Mouse (Mus musculus): ENCODE measurements around the gene Ablim2.

Ablim2 gene

GRCm38 (mm10) chr5:35739536-35740278 is 18.0 kb upstream of the Ablim2 start, which contains the start of gene Sh3tc1:
Gene Sh3tc1 (minus strand): TSS chr5:35739987.
- peak; percentile 48 for DNase-seq (ENCODE audit: low read depth)

- no peak for DNase-seq (ENCODE audit: low read depth)
Observed at GRCm38 (mm10) chr5:35740716-35741115, 17.0 kb upstream of the Ablim2 start.

- no peak for DNase-seq (ENCODE audit: low read depth)
Observed at GRCm38 (mm10) chr5:35741225-35741820, 16.4 kb upstream of the Ablim2 start.

DNA sequence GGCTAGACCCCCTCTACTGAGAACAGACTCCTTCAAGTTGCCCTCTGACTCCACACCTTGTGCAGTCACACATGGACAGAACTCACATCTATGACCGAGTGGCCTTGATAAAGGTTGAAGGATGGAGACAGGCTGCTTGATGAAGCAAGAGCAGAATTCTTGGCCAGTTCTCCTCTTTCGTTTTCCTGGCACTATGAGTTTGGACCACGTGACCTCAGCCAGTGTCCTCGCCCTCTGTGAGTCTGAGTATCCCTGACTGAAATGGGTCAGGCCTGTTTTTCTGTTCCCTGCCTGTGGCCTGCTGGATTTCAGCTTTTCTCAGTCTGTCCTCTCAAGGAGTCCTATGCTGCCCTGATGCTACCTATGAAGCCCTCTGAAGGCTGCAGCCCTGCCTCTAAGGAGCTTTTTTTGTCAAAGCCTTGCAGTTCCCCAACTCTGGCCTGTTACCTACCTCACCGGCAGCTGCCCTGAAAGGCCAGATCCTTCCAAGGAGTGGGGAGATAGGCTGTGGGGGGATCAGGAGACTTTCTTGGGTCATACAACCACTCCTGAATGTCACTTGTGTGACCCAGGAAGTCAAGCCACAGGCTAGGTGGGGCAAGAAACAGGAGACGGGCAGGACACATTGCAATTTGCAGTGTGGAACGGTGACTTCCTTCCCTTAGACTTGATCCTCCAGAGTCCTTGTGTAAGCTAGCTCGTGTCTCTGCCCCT is 14.3 kb upstream of the Ablim2 start:
- peak; percentile 56 for DNase-seq (ENCODE audit: low read depth)

GRCm38 (mm10) chr5:35743990-35744722 is 13.5 kb upstream of the Ablim2 start:
- no peak for DNase-seq (ENCODE audit: low read depth)

DNA sequence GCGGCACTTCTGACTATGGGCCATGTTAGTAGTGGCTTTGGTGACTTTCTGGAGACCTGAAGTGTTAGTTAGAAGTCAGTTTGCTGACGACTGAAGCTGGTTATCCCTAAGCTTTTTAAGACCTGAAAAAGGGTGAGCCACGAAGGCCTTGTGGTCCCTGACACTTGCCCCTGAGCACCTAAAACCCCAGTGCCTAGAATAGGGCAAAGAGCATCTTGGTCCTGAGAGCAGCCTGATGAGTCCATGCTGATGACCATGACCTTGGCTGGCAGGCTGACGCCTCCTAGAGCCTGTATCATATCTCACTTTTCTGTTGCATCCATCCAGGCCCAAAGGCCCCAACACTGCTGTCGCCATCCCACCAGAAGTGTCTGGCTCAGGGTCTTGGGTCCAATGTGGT is 12.3 kb upstream of the Ablim2 start:
- no peak for DNase-seq (ENCODE audit: low read depth)

DNA sequence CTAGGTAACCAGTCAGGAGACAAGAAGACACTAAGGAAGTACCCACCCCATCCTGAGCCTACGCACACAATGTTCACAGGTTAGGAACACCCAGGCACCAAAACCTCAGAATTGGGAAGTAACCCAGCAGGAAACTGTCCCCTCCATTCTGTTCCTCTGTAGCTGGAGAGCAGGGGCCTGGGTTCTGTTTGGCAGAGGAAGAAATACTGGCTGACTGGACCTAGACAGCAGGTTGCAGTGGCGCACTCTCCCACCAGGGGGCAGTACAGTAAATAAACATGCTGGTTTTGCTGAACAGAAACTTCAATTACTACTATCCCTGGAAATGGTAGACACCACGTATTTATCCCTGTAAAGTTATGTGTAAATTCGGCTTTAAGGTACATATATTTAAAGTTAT is 10.8 kb upstream of the Ablim2 start:
- DNase-seq (ENCODE audit: low read depth): peak; percentile 78

GRCm38 (mm10) chr5:35749416-35749815 is 8.3 kb upstream of the Ablim2 start:
- no peak for DNase-seq (ENCODE audit: low read depth)

GRCm38 (mm10) chr5:35750026-35750425 is 7.7 kb upstream of the Ablim2 start:
- DNase-seq (ENCODE audit: low read depth): no peak

GRCm38 (mm10) chr5:35751016-35751415 is 6.7 kb upstream of the Ablim2 start:
- no peak for DNase-seq (ENCODE audit: low read depth)

DNA sequence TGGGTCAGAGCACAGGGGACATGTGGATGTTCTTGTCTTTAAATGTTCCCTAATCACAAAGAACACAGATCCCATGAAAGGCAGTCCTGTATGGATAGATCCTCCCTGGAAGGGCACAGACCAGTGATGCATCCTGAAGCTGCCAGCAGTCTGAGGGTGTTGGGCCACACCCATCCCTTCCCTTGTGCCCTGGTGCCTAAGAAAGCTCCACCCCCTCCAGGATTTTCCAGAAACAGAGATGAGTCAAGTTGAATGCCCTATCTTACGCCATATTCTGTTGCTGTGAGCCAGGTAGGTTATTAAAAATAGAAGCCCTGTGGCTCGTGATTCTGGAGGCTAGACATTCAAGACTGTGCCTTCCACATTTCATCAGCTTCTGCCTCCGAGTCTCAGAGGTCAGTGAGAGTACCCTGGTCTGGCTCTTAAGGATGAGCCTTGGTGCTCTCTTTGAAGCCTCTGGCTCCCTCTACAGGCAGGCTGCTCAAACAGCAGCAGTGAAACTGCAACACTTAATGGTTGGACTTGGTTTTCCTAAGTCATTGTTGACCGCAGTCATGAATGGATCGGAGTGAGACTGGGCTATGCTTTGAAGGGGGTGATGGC is 2.4 kb upstream of the Ablim2 start:
- peak; percentile 74 for DNase-seq (ENCODE audit: low read depth)

DNA sequence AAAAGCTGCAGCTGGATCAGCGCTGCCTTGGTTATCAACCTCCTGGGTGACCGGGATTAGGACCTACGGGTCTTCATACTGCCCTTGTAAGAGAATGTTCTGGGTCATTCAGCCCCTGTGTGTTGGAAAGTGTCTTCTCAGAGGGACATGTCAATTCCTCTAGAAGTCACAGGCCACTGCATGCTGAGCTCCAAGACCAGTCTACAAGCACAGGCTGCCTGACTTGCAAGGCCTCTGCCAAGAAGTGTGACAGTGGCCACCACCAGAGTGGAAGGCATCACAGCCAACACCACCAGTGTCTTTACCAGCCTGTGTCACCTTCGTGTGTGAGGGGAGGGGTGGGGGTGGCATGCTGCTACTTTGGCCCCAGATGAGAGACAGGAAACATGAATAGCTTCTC is 1.7 kb upstream of the Ablim2 start:
- DNase-seq (ENCODE audit: low read depth): no peak

- no peak for DNase-seq (ENCODE audit: low read depth)
Observed at GRCm38 (mm10) chr5:35756997-35757638, 562 bp upstream of the Ablim2 start.

DNA sequence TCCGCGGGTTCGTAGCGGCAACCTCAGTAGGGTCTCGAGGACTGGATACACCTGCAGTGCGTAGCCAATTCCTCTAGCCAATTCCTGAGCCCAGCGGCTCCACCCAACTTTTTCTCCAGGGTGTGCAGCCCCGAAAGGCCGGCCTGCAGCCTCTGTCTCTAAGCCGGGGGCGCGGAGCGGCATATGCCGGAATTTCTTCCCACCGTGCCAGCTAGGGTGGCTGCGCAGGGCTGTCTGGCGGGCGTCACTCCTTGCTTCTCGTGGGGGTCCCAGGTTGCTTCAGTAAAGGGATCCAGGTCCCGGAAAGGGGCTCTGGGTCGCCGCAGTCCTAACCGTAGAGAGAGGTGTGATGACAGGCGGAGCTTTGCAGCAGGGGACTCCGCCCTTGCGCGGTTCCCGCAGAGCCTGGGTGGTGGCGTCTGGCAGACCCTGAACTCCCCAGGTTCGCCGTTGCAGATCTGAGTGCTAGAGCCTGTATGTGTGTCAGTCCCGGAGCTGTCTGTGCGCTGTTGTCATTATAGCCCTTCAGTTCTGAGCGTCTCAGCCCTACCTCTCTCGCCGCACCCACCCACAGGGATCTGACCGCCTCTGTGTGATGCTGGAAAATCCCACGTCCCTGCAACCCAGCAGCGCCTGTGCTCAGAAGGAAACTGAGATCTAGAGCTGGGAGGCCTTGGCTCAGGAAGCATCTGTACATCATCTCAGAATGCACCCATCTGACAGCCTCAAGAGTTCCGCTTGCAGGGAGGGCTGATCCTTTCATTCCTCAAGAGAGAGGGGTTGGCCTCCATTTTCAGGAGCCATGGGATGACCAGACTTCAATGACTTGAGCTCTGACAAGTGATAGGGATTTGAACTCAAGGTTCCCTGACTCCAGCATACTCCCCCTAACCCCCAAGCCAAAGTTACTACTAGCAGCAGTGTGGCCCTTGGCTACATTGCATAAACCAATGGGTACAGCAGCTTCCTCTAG is 687 bp downstream of the Ablim2 start:
- no peak for DNase-seq (ENCODE audit: low read depth)

DNA sequence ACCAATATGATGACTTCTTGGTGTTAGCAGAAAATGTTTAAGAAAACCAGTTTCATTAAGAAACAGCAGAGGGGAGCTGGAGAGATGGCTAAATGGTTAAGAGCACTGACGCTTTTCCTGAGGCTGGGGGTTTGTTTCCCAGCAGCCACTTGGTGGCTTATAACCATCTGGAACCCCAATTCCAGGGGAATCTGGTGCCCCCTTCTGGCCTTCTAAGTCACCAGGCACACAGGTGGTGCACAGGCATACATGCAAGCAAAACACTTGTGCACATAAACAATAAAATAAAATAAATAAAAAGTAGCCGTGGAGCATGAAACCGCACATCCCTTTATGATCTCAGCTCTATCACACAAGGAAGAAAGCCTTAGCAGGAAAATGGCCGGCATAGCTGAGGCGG is 3.6 kb downstream of the Ablim2 start:
- DNase-seq (ENCODE audit: low read depth): no peak

- DNase-seq (ENCODE audit: low read depth): no peak
Observed at GRCm38 (mm10) chr5:35762388-35762787, 4.7 kb downstream of the Ablim2 start.

DNA sequence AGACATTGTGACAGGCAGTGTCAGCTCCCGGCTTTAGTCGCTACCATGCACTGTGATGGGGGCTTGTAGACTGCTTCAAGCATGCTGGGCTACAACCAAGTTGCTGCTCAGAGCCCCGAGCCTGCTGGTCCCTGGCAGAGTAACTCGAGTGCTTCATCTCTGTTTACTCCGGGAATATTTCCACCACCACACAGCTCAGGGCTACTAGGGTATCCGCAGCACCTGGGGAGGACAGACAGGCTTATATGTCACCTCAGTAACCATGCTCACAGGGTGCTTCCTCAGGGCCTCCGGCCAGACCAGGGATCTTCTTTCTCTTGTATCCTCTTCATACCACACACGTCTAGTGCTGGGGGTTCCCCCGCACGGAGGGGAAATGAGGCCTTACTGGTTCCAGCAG is 5.2 kb downstream of the Ablim2 start:
- no peak for DNase-seq (ENCODE audit: low read depth)

DNA sequence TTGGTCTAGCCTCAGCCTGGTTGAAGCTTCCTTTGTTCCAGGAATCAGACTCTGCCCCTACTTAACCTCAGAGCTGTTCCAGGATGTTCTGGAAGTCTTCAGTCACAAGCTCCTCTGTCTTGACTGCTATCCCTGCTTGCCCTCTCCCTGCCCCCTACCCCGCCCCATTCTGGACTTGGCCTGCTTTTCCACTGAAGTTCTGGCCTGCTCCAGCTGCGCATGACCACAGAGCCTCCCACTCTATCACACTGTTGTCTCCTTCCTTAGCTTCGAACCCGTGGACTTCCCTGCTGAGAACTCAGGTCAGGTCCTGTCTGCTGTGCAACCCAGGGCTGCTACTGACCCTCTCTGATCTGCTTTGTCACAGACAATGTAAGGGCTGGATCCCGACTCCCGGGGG is 8.2 kb downstream of the Ablim2 start:
- no peak for DNase-seq (ENCODE audit: low read depth)

- DNase-seq (ENCODE audit: low read depth): no peak
Observed at GRCm38 (mm10) chr5:35768525-35768924, 10.8 kb downstream of the Ablim2 start.

DNA sequence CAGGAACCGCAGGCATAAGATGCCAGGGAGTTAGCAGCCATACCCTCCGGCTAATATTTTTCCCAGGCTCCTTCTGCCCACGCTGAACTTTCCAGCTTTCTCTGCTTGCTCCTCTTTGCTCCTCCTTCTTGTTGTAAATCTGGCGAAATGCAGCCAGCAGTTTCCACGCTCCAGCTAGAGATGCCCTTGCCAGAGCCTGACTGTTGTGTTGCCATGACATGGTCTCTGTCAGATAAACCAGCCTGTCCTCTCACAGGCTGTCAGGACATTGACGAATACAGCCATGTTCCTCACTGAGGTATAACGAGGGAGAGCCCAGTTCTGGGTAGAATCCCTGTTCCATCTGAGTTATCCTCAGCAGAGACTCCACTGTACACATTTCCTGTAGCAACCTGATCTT is 11.3 kb downstream of the Ablim2 start:
- no peak for DNase-seq (ENCODE audit: low read depth)
